Mouse (Mus musculus): ENCODE data around the gene Myt1l.

DNA sequence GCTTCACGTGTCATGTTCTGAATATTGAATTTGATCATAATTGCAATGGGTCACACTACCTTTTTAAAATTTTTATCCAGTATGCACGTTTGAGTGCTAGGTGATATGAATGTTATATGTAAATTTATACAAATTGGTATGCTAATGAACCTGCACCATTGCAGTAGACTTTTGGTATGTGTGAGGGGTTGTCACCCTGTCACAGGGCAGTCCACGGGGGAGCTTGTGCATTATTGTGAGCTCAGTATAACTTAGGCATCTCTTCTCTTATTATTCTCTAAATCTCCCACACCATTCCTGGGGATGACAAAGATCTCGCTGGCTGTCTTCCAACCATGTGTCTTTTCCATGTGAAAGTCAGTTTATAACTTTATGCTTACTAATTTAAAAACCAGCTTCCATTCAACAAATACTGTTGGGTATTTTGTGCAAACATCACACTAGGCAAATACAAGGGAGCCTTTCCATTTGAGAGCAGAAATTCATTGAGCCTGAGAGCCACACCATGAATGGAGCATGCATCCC is 222.5 kb downstream of the Myt1l start:
- TF ChIP-seq CTCF (conservative IDR thresholded peaks at IDR 0.05; ENCODE audit: low read length): no peak
- TF ChIP-seq NANOG (IDR thresholded peaks at IDR 0.05; ENCODE audit: borderline replicate concordance, low read length): no peak
- no peak for TF ChIP-seq POU5F1 (IDR thresholded peaks at IDR 0.05; ENCODE audit: borderline replicate concordance, low read length)

Measured in E14TG2a.4 (cell line).